Mouse (Mus musculus) midbrain, embryonic 13.5 days (tissue): ENCODE data around the gene Pex6. TPM values are rescaled to one million over a fixed set of nuclear protein-coding genes. Genes with fewer than 3 reads are reported as not detected.

Source experiments
- ATAC-seq: fragments of 200-750 bp; cut with Nextera tagmentation; 2 replicates; pipeline ENCODE4 v1.8.0; 2017; ENCODE audit warnings: mild to moderate bottlenecking, moderate TSS enrichment, moderate library complexity
- H3K27ac ChIP-seq: fragments of 300-500 bp; sonication (generic); 2 replicates; pipeline ENCODE4 v1.5.1; 2015; ENCODE audit warnings: inconsistent platforms, mild to moderate bottlenecking, moderate library complexity
- H3K27me3 ChIP-seq: fragments of 300-500 bp; sonication (generic); 2 replicates; pipeline ENCODE4 v1.6.1; 2015; ENCODE audit warnings: mild to moderate bottlenecking, inconsistent platforms
- H3K36me3 ChIP-seq: fragments of 300-500 bp; sonication (generic); 2 replicates; pipeline ENCODE4 v1.6.1; 2015; ENCODE audit warnings: mild to moderate bottlenecking, inconsistent platforms
- H3K4me1 ChIP-seq: fragments of 300-500 bp; sonication (generic); replicated peaks from 2 replicates; pipeline ENCODE4 v1.6.1; 2015; ENCODE audit warnings: inconsistent platforms
- H3K4me2 ChIP-seq: fragments of 300-500 bp; sonication (generic); replicated peaks from 2 replicates; pipeline ENCODE4 v1.6.1; 2015; ENCODE audit warnings: moderate library complexity, mild to moderate bottlenecking, inconsistent platforms
- H3K4me3 ChIP-seq: fragments of 300-500 bp; sonication (generic); replicated peaks from 2 replicates; pipeline ENCODE4 v1.5.1; 2015; ENCODE audit warnings: mild to moderate bottlenecking, inconsistent platforms
- H3K9ac ChIP-seq: fragments of 300-500 bp; sonication (generic); replicated peaks from 2 replicates; pipeline ENCODE4 v1.6.1; 2015; ENCODE audit warnings: mild to moderate bottlenecking, inconsistent platforms
- H3K9me3 ChIP-seq: fragments of 300-500 bp; sonication (generic); 2 replicates; pipeline ENCODE4 v1.6.1; 2016; ENCODE audit warnings: mild to moderate bottlenecking, inconsistent platforms
- WGBS: fragments of 180-500 bp; shearing (Covaris S2); methylation state at CpG from one replicate; pipeline ENCODE4 v1.1.7; 2015; 5-methylcytosine and 5-hydroxymethylcytosine counted together
- polyA plus RNA-seq: library from polyadenylated mRNA; unstranded; fragments of >200 nt; fragmentation: Nextera tagmentation; extraction: Ambion mirVana; gene quantifications from 2 replicates; pipeline ENCODE4 v1.2.1, GENCODE M21; 2015

Gene Pex6
- polyA plus RNA-seq, 1 experiment from 2014 or later = 24.3 TPM

DNA sequence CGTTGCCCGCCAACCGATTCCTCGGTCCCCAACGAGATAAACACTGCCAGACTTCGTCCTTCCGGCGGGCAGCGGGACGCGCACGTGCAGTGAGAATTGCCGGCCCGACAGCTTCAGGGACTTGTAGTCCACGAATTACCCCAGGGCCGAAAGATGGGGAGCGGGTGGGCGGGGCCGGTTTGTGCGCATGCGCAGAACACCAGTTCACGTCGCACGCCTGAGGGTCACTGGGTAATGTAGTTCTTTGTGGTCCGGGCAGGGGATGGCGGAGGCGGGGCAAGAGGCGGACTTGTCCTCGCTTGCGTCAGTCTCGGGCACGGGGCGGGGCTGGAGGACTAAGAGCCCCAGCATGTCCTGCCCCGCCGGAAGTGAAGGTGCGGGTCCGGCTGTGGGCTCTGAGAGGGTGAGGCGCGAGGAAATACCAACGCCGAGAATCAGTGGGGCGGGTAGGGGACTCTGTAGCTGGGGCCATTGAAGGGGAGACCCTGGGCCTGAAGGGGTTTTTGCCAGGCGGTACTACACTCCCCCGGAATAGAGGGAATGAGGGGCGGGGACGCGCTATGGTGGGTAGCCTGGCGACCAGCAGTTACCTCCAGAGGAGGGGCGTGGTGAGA, 30.4 kb upstream of the Pex6 start, which contains the start of gene Klhdc3:
Klhdc3 (minus strand) TSS at position 155 of the 614 bp plus-strand sequence.
- H3K9me3 ChIP-seq = no peaks in the 10 kb centered on the region
- ATAC-seq = peak; percentile 97
- peak within 1 kb of the TSS; percentile 80 for H3K9ac ChIP-seq
- peaks cover 59% of the 10 kb centered on the region for H3K36me3 ChIP-seq
- H3K27ac ChIP-seq = peak within 1 kb of the TSS; percentile 91
- peaks cover 32% of the 10 kb centered on the region for H3K4me1 ChIP-seq
- H3K27me3 ChIP-seq = no peaks in the 10 kb centered on the region
- H3K4me2 ChIP-seq = peak within 1 kb of the TSS; percentile 92
- under 1% methylated on average over 49 of the region's 49 CpGs for WGBS
- peak within 1 kb of the TSS; percentile 71 for H3K4me3 ChIP-seq

- peak overlapping the region; percentile 71 for H3K4me3 ChIP-seq
- H3K4me1 ChIP-seq = peaks cover 32% of the 10 kb centered on the region
- H3K36me3 ChIP-seq = peaks cover 59% of the 10 kb centered on the region
- ATAC-seq = 0 out of 2 replicates have a peak, but pooled peaks have one; percentile 2
- H3K27ac ChIP-seq = peak overlapping the region; percentile 66; the same call in 1 of the 2 replicates
- no peaks in the 10 kb centered on the region for H3K27me3 ChIP-seq
- H3K9ac ChIP-seq = peak overlapping the region; percentile 80
- H3K9me3 ChIP-seq = no peaks in the 10 kb centered on the region
- 27% methylated on average over 12 of the region's 12 CpGs for WGBS
- H3K4me2 ChIP-seq = peak overlapping the region; percentile 92
Measured at GRCm38 (mm10) chr17:46681466-46682118, 29.7 kb upstream of the Pex6 start.

GRCm38 (mm10) chr17:46682654-46683389, 28.4 kb upstream of the Pex6 start:
- no peak for ATAC-seq
- Histone ChIP-seq H3K36me3 (peaks cover 57% of the 10 kb centered on the region), H3K4me3 (no peak overlapping the region), H3K27ac (no peak overlapping the region), H3K9me3 (no peaks in the 10 kb centered on the region), H3K4me2 (no peak overlapping the region), H3K4me1 (peaks cover 32% of the 10 kb centered on the region), H3K9ac (no peak overlapping the region), H3K27me3 (no peaks in the 10 kb centered on the region)
- WGBS = 86% methylated on average over 16 of the region's 16 CpGs

DNA sequence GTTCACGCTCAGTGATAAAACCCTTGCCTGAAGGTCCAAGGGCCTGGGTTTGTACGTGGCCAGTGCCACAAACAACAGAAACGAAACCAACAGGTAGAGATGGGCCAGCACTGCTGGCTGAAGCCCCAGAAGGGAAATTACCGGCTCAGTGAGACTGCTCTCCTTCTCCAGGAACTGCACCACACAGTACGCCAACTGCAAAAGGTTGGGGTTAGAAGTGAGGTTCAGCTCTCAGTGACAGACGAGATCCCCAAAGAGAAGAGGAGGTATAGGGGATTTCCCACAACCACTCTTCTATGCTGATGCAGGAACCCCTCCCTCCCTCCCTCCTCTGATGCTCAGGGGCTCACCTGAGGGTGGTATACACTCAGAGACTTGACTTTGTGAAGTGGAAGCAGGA, 25.4 kb upstream of the Pex6 start:
- 92% methylated on average over 6 of the region's 6 CpGs for WGBS
- H3K9ac ChIP-seq = no peak overlapping the region
- peaks cover 52% of the 10 kb centered on the region for H3K36me3 ChIP-seq
- H3K9me3 ChIP-seq = no peaks in the 10 kb centered on the region
- no peak overlapping the region for H3K4me3 ChIP-seq
- no peak overlapping the region for H3K27ac ChIP-seq
- ATAC-seq = no peak
- peaks cover 10% of the 10 kb centered on the region for H3K4me1 ChIP-seq
- H3K27me3 ChIP-seq = no peaks in the 10 kb centered on the region
- no peak overlapping the region for H3K4me2 ChIP-seq

DNA sequence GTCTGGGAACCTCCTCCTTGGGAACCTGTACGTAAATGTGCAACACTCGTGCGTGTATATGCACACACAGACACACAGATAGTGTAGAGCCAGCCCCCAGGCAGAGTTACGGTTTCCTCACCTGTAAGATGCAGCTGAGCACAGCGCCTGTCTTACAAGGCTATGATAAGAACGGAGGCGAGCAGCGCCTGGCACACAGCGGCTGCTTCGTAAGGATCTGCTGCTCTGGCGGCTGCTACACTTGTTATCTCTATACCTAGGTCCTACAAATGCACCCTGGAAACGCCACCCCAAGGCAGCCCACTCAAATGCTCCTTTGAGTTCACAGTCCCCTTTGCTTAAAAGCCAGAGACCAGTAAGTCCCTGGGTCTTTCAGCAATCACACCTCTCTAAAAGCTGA, 20.6 kb upstream of the Pex6 start:
- Histone ChIP-seq H3K9me3 (no peaks in the 10 kb centered on the region), H3K4me1 (no peaks in the 10 kb centered on the region), H3K36me3 (peaks cover 36% of the 10 kb centered on the region), H3K4me3 (no peak overlapping the region), H3K27ac (no peak overlapping the region), H3K27me3 (no peaks in the 10 kb centered on the region), H3K4me2 (no peak overlapping the region), H3K9ac (no peak overlapping the region)
- WGBS = 97% methylated on average over 12 of the region's 12 CpGs
- no peak for ATAC-seq

GRCm38 (mm10) chr17:46691390-46691789, 19.9 kb upstream of the Pex6 start:
- peaks cover 36% of the 10 kb centered on the region for H3K36me3 ChIP-seq
- no peak overlapping the region for H3K4me3 ChIP-seq
- no peak overlapping the region for H3K27ac ChIP-seq
- no peaks in the 10 kb centered on the region for H3K4me1 ChIP-seq
- no peak for ATAC-seq
- no peak overlapping the region for H3K4me2 ChIP-seq
- H3K9me3 ChIP-seq = no peaks in the 10 kb centered on the region
- 96% methylated on average over 2 of the region's 2 CpGs for WGBS
- no peaks in the 10 kb centered on the region for H3K27me3 ChIP-seq
- no peak overlapping the region for H3K9ac ChIP-seq

GRCm38 (mm10) chr17:46694517-46695063, 16.7 kb upstream of the Pex6 start:
- H3K4me1 ChIP-seq = no peaks in the 10 kb centered on the region
- WGBS = 82% methylated on average over 1 of the region's 1 CpGs
- peaks cover 43% of the 10 kb centered on the region for H3K36me3 ChIP-seq
- no peak overlapping the region for H3K4me2 ChIP-seq
- no peak for ATAC-seq
- H3K4me3 ChIP-seq = no peak overlapping the region
- H3K27ac ChIP-seq = no peak overlapping the region
- H3K27me3 ChIP-seq = no peaks in the 10 kb centered on the region
- H3K9ac ChIP-seq = no peak overlapping the region
- H3K9me3 ChIP-seq = no peaks in the 10 kb centered on the region

GRCm38 (mm10) chr17:46698515-46698914, 12.7 kb upstream of the Pex6 start:
- no peak for ATAC-seq
- H3K27ac ChIP-seq = no peak overlapping the region
- no peaks in the 10 kb centered on the region for H3K27me3 ChIP-seq
- no peak overlapping the region for H3K9ac ChIP-seq
- peaks cover 37% of the 10 kb centered on the region for H3K36me3 ChIP-seq
- H3K4me1 ChIP-seq = peaks cover 27% of the 10 kb centered on the region
- no peak overlapping the region for H3K4me3 ChIP-seq
- no peaks in the 10 kb centered on the region for H3K9me3 ChIP-seq
- WGBS = 95% methylated on average over 6 of the region's 6 CpGs
- H3K4me2 ChIP-seq = no peak overlapping the region

DNA sequence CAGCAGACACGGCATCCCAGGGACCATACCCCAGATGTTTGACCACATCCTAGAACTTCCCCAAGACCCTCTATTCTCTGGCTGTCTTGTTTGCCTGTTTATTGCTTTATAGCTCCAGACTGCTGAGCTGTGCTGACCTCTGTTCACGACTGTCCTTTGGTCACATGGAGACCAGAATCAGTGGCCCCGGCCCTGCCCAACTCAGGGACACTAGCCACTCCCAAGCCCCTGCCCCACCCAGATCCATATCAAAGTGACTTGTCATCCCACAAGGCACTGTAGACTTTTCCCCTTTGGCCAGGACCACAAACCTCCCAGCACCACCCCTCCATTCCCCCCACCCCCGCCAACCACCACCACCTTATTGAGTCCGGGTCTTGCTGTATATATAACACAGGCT, 12.0 kb upstream of the Pex6 start:
- 85% methylated on average over 5 of the region's 5 CpGs for WGBS
- ATAC-seq = no peak

DNA sequence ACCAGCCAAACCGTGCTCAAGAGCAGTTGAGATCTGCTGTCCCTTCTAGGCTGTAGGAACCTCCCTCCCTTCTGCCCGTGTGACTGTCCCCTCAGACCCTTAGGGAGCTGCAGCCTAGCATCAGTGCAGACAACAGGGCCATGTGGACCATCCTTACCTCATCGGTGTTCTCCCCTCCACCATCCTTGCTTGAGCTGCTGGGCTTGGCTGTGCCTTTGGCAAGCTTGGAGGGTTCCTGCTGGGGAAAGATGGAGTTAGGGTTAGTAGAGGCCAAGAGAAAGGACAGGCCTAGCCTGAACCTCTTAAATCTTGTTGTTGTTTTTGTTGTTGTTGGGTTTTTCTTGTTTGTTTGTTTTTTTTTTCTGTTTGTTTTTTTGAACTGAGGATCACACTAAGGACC, 11.4 kb upstream of the Pex6 start:
- no peaks in the 10 kb centered on the region for H3K9me3 ChIP-seq

More for the DNA sequence above, 12.0 kb upstream of the Pex6 start:
- Histone ChIP-seq H3K27ac (no peak overlapping the region), H3K36me3 (peaks cover 37% of the 10 kb centered on the region), H3K4me3 (no peak overlapping the region), H3K4me2 (no peak overlapping the region), H3K9me3 (no peaks in the 10 kb centered on the region), H3K27me3 (no peaks in the 10 kb centered on the region), H3K9ac (no peak overlapping the region), H3K4me1 (peaks cover 34% of the 10 kb centered on the region)

DNA sequence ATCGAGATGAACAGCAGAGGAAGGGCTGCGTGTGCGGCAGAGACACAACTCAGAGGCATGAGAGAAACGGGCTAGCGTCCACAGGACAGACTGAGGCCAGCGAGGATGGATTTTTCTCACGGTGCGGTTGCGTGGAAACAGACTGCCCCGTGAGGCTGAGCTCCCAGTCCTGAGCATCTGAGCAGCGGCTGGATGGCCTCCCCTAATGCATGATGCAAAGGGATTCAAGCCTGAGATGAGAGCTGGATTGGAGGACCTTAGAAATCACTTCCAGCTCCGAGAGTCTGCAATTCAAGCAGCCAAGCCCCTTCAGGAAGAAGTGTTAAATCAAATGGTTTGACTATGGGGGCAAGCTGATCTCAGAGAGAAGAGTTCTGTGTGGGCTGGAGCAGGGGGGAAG, 9.8 kb upstream of the Pex6 start:
- Histone ChIP-seq H3K9ac (peak overlapping the region; percentile 44; the same call in 1 of the 2 replicates), H3K4me2 (no peak overlapping the region; the same call in 1 of the 2 replicates), H3K36me3 (peaks cover 29% of the 10 kb centered on the region), H3K4me3 (no peak overlapping the region), H3K27ac (0 out of 2 replicates have a peak overlapping the region, but pooled peaks have one; percentile 19), H3K9me3 (no peaks in the 10 kb centered on the region), H3K27me3 (no peaks in the 10 kb centered on the region), H3K4me1 (peaks cover 42% of the 10 kb centered on the region)
- no peak for ATAC-seq
- 85% methylated on average over 12 of the region's 12 CpGs for WGBS

More for the DNA sequence above, 11.4 kb upstream of the Pex6 start:
- no peak for ATAC-seq
- no peak overlapping the region for H3K4me3 ChIP-seq
- no peaks in the 10 kb centered on the region for H3K27me3 ChIP-seq
- H3K4me2 ChIP-seq = no peak overlapping the region
- WGBS = 89% methylated on average over 3 of the region's 3 CpGs
- no peak overlapping the region for H3K9ac ChIP-seq
- no peak overlapping the region for H3K27ac ChIP-seq
- H3K4me1 ChIP-seq = peaks cover 34% of the 10 kb centered on the region
- peaks cover 37% of the 10 kb centered on the region for H3K36me3 ChIP-seq

GRCm38 (mm10) chr17:46702100-46702499, 9.2 kb upstream of the Pex6 start:
- no peak overlapping the region for H3K27ac ChIP-seq
- no peak overlapping the region for H3K4me2 ChIP-seq
- H3K4me3 ChIP-seq = no peak overlapping the region
- H3K9me3 ChIP-seq = no peaks in the 10 kb centered on the region
- peak overlapping the region; percentile 44 for H3K9ac ChIP-seq
- WGBS = 89% methylated on average over 12 of the region's 12 CpGs
- H3K36me3 ChIP-seq = peaks cover 29% of the 10 kb centered on the region
- ATAC-seq = no peak
- peaks cover 48% of the 10 kb centered on the region for H3K4me1 ChIP-seq
- no peaks in the 10 kb centered on the region for H3K27me3 ChIP-seq
